Mouse (Mus musculus) intestine, embryonic 14.5 days (tissue): ENCODE results near the gene Abca4. TPM values are rescaled to one million over a fixed set of nuclear protein-coding genes. Genes with fewer than 3 reads are reported as not detected.
"Not testable (repeated sequence)": the region's sequence is repeated elsewhere in the genome, so short reads cannot be mapped to it uniquely, and the experiment has no call there.

Experiments
- ATAC-seq: fragments of 200-750 bp; cut with Nextera tagmentation; replicated peaks from 2 replicates; pipeline ENCODE4 v1.8.0; 2017; ENCODE audit warnings: low read depth, moderate number of reproducible peaks, moderate TSS enrichment, moderate library complexity; ENCODE audit not compliant: low FRiP score, low TSS enrichment
- DNase-seq: peaks from one replicate; pipeline ENCODE4 v3.0.0-alpha.2; 2018; ENCODE audit warnings: low spot score
- H3K27ac ChIP-seq: fragments of 300-500 bp; sonication (generic); 2 replicates; pipeline ENCODE4 v1.5.1; 2014; ENCODE audit warnings: low read depth, mild to moderate bottlenecking, control low read depth
- H3K27me3 ChIP-seq: fragments of 300-500 bp; sonication (generic); replicated peaks from 2 replicates; pipeline ENCODE4 v1.6.1; 2014; ENCODE audit warnings: low read length, control low read depth; ENCODE audit not compliant: control insufficient read depth, insufficient read depth
- H3K36me3 ChIP-seq: fragments of 300-500 bp; sonication (generic); 2 replicates; pipeline ENCODE4 v1.6.1; 2014; ENCODE audit warnings: low read length, control low read depth; ENCODE audit not compliant: control insufficient read depth, insufficient read depth
- H3K4me1 ChIP-seq: fragments of 300-500 bp; sonication (generic); replicated peaks from 2 replicates; pipeline ENCODE4 v1.6.1; 2014; ENCODE audit warnings: low read length, control low read depth, mixed read lengths; ENCODE audit not compliant: control insufficient read depth, insufficient read depth
- H3K4me2 ChIP-seq: fragments of 300-500 bp; sonication (generic); 2 replicates; pipeline ENCODE4 v1.6.1; 2014; ENCODE audit warnings: low read length
- H3K4me3 ChIP-seq: fragments of 300-500 bp; sonication (generic); 2 replicates; pipeline ENCODE4 v1.5.1; 2014; ENCODE audit warnings: low read depth, low read length, control low read depth, mixed read lengths
- H3K9ac ChIP-seq: fragments of 300-500 bp; sonication (generic); 2 replicates; pipeline ENCODE4 v1.6.1; 2014; ENCODE audit warnings: mild to moderate bottlenecking, low read length
- H3K9me3 ChIP-seq: fragments of 300-500 bp; sonication (generic); 2 replicates; pipeline ENCODE4 v1.6.1; 2016; ENCODE audit warnings: low read length, control low read depth; ENCODE audit not compliant: control insufficient read depth
- WGBS: fragments of 180-500 bp; shearing (Covaris S2); extraction: QIAGEN DNeasy Blood & Tissue Kit; methylation state at CpG from one replicate; pipeline ENCODE4 v1.1.7; 2014; 5-methylcytosine and 5-hydroxymethylcytosine counted together
- polyA plus RNA-seq: library from polyadenylated mRNA; unstranded; fragments of >200 nt; fragmentation: Nextera tagmentation; extraction: Ambion mirVana; gene quantifications from 2 replicates; pipeline ENCODE4 v1.2.1, GENCODE M21; 2014

The Abca4 gene
- polyA plus RNA-seq, 1 experiment from 2014 or later, result 0.99 TPM

- H3K9ac ChIP-seq, result no peak overlapping the region
- H3K36me3 ChIP-seq, result no peaks in the 10 kb centered on the region
- H3K4me2 ChIP-seq, result no peak overlapping the region
- H3K27me3 ChIP-seq, result no peaks in the 10 kb centered on the region
- DNase-seq (no peak), ATAC-seq (no peak)
- H3K4me1 ChIP-seq, result peaks cover 30% of the 10 kb centered on the region
- WGBS, result 38% methylated on average over 11 of the region's 11 CpGs
- peak overlapping the region; percentile 88 for H3K27ac ChIP-seq
- H3K4me3 ChIP-seq, result no peak overlapping the region
- no peaks in the 10 kb centered on the region for H3K9me3 ChIP-seq
Measured at GRCm38 (mm10) chr3:122072646-122073571, 28.7 kb downstream of the Abca4 start.

GRCm38 (mm10) chr3:122073595-122073994 is 29.4 kb downstream of the Abca4 start:
- no peaks in the 10 kb centered on the region for H3K9me3 ChIP-seq
- no peak overlapping the region for H3K4me2 ChIP-seq
- DNase-seq, result no peak
- no peaks in the 10 kb centered on the region for H3K36me3 ChIP-seq
- ATAC-seq, result no peak
- peak overlapping the region; percentile 88 for H3K27ac ChIP-seq
- 77% methylated on average over 5 of the region's 5 CpGs for WGBS
- no peak overlapping the region for H3K9ac ChIP-seq
- no peaks in the 10 kb centered on the region for H3K27me3 ChIP-seq
- no peak overlapping the region for H3K4me3 ChIP-seq
- H3K4me1 ChIP-seq, result peaks cover 36% of the 10 kb centered on the region

GRCm38 (mm10) chr3:122074334-122074733 is 30.1 kb downstream of the Abca4 start:
- no peak for ATAC-seq
- H3K9ac ChIP-seq, result peak overlapping the region; percentile 16; the same call in 1 of the 2 replicates
- peak overlapping the region; percentile 36; the same call in 1 of the 2 replicates for H3K4me2 ChIP-seq

GRCm38 (mm10) chr3:122078141-122078540 is 33.9 kb downstream of the Abca4 start:
- ATAC-seq (peak; percentile 52; the same call in 1 of the 2 replicates), DNase-seq (no peak)
- Histone ChIP-seq H3K4me3 (no peak overlapping the region), H3K27me3 (no peaks in the 10 kb centered on the region), H3K9me3 (no peaks in the 10 kb centered on the region), H3K4me2 (no peak overlapping the region), H3K36me3 (no peaks in the 10 kb centered on the region), H3K27ac (peak overlapping the region; percentile 65), H3K4me1 (peaks cover 31% of the 10 kb centered on the region), H3K9ac (no peak overlapping the region)
- 23% methylated on average over 6 of the region's 6 CpGs for WGBS

More at GRCm38 (mm10) chr3:122074334-122074733, 30.1 kb downstream of the Abca4 start:
- H3K27ac ChIP-seq, result peak overlapping the region; percentile 88
- peaks cover 39% of the 10 kb centered on the region for H3K4me1 ChIP-seq
- H3K36me3 ChIP-seq, result no peaks in the 10 kb centered on the region
- 18% methylated on average over 10 of the region's 10 CpGs for WGBS
- H3K4me3 ChIP-seq, result no peak overlapping the region
- H3K27me3 ChIP-seq, result no peaks in the 10 kb centered on the region
- no peaks in the 10 kb centered on the region for H3K9me3 ChIP-seq
- no peak for DNase-seq

GRCm38 (mm10) chr3:122079172-122079571 is 34.9 kb downstream of the Abca4 start:
- H3K9me3 ChIP-seq, result no peaks in the 10 kb centered on the region
- ATAC-seq (no peak), DNase-seq (no peak)
- H3K27ac ChIP-seq, result no peak overlapping the region; the same call in 1 of the 2 replicates
- WGBS, result 77% methylated on average over 6 of the region's 6 CpGs
- no peak overlapping the region for H3K4me3 ChIP-seq
- no peak overlapping the region for H3K4me2 ChIP-seq
- no peaks in the 10 kb centered on the region for H3K27me3 ChIP-seq
- peaks cover 20% of the 10 kb centered on the region for H3K4me1 ChIP-seq
- no peaks in the 10 kb centered on the region for H3K36me3 ChIP-seq
- H3K9ac ChIP-seq, result no peak overlapping the region

GRCm38 (mm10) chr3:122081634-122082033 is 37.4 kb downstream of the Abca4 start:
- not testable (repeated sequence) for H3K4me3 ChIP-seq, ATAC-seq, H3K9ac ChIP-seq, H3K36me3 ChIP-seq, H3K27ac ChIP-seq, H3K27me3 ChIP-seq, H3K9me3 ChIP-seq, DNase-seq, H3K4me2 ChIP-seq
- 76% methylated on average over 8 of the region's 8 CpGs for WGBS
- peaks cover 12% of the 10 kb centered on the region; the same call in 1 of the 2 replicates for H3K4me1 ChIP-seq

GRCm38 (mm10) chr3:122082338-122082737 is 38.1 kb downstream of the Abca4 start:
- H3K9me3 ChIP-seq, result no peaks in the 10 kb centered on the region
- ATAC-seq (no peak), DNase-seq (no peak)
- 68% methylated on average over 7 of the region's 7 CpGs for WGBS
- H3K4me1 ChIP-seq, result peaks cover 12% of the 10 kb centered on the region; the same call in 1 of the 2 replicates
- no peaks in the 10 kb centered on the region for H3K36me3 ChIP-seq
- no peak overlapping the region for H3K9ac ChIP-seq
- no peaks in the 10 kb centered on the region for H3K27me3 ChIP-seq
- no peak overlapping the region for H3K4me3 ChIP-seq
- H3K27ac ChIP-seq, result no peak overlapping the region
- no peak overlapping the region for H3K4me2 ChIP-seq

DNA sequence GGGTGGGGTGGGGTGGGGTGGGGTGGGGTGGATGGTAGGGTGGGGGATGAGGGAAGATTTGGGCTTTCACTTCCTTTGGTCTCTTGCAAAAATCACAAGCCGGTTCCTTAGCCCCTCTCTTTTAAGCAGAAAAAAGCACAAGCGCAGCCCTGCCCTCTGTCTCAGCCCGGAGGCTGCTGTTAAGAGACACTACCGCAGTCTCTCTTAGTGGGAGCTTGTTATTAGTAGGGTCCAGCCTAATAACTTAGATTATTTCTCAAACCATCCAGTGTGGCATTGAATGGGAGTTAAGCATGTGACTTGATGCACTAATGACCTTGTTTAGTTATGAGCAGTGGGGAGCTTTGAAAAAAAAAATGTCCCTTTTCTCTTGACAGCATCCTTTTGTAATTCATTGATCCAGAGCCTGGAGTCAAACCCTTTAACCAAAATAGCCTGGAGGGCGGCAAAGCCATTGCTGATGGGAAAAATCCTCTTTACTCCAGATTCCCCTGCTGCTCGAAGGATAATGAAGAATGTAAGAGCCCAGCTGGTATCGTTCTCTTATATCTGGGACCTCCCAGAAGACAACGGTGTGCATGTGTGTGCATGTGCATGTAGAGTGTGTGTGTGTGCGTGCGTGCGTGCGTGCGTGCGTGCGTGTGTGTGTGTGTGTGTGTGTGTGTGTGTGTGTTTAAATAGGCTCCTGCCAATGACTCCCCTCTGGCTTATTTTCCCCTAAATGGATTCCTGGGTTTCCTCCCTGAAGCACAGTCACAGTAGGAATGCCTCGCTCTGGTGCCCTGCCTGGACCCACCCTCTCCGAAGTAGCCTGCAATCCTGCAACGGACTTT is 41.1 kb downstream of the Abca4 start:
- WGBS, result 67% methylated on average over 18 of the region's 18 CpGs
- Histone ChIP-seq H3K4me2 (no peak overlapping the region), H3K36me3 (no peaks in the 10 kb centered on the region), H3K9me3 (no peaks in the 10 kb centered on the region), H3K4me3 (no peak overlapping the region), H3K4me1 (peaks cover 10% of the 10 kb centered on the region), H3K27me3 (no peaks in the 10 kb centered on the region), H3K27ac (no peak overlapping the region), H3K9ac (no peak overlapping the region)
- no peak for ATAC-seq
- no peak for DNase-seq
